Mouse (Mus musculus): ENCODE measurements around the gene Bptf.
"Not testable (repeated sequence)": the region's sequence is repeated elsewhere in the genome, so short reads cannot be mapped to it uniquely, and the experiment has no call there.

The Bptf gene

GRCm38 (mm10) chr11:107017339-107017886 lies 114.5 kb downstream of the Bptf start:
- in situ Hi-C loops (cut with MboI, MseI): no loop called here

- in situ Hi-C loops (cut with MboI, MseI): no loop called here
Measured at GRCm38 (mm10) chr11:107016893-107017292, 115.0 kb downstream of the Bptf start.

DNA sequence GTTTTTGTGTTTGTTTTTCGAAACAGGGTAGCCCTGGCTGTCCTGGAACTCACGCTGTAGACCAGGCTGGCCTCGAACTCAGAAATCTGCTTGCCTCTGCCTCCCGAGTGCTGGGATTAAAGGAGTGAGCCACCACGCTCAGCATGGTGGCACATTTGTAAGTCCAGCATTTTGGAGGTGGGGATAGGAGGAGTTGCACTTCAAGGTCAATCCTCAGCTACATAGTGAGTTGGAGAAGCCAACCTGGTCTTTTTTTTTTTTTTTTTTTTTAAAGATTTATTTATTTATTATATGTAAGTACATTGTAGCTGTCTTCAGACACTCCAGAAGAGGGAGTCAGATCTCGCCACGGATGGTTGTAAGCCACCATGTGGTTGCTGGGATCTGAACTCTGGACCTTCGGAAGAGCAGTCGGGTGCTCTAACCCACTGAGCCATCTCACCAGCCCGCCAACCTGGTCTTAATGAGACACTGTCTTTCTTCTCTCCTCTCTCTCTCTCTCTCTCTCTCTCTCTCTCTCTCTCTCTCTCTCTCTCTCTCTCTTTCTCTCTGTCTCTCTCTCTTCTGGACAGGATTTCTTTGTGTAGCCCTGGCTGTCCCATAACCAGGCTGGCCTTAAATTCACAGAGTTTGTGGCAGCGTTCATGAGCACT lies 116.3 kb downstream of the Bptf start:
- in situ Hi-C loops (cut with MboI, MseI): not testable (repeated sequence)

- in situ Hi-C loops (cut with MboI, MseI): no loop called here
Measured at GRCm38 (mm10) chr11:107014597-107015309, 117.2 kb downstream of the Bptf start.

DNA sequence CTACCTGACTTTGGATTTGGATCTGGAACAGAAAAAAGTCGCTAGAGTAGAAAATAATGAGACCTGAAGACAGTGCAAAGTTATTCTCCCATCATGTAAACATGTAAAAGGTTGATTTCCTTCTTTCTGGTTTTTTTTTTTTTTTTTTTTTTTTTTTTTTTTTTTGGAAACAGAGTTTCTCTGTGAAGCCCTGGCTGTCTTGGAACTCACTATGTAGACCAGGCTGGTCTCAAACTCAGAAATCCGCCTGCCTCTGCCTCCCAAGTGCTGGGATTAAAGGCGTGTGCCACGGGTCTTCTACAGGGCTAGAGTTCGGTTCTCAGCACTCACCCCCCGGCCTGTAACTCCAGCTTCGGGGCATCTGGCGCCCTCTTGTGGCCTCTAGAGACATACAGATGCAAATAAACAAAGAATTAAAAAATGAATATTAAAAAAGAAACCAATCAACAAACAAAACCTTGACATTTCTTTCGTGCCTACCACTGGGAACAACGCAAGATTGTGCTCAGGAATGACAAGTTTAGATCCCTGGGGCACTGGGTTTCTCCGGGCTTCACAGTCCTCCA lies 117.8 kb downstream of the Bptf start:
- in situ Hi-C loops (cut with MboI, MseI): no loop called here

DNA sequence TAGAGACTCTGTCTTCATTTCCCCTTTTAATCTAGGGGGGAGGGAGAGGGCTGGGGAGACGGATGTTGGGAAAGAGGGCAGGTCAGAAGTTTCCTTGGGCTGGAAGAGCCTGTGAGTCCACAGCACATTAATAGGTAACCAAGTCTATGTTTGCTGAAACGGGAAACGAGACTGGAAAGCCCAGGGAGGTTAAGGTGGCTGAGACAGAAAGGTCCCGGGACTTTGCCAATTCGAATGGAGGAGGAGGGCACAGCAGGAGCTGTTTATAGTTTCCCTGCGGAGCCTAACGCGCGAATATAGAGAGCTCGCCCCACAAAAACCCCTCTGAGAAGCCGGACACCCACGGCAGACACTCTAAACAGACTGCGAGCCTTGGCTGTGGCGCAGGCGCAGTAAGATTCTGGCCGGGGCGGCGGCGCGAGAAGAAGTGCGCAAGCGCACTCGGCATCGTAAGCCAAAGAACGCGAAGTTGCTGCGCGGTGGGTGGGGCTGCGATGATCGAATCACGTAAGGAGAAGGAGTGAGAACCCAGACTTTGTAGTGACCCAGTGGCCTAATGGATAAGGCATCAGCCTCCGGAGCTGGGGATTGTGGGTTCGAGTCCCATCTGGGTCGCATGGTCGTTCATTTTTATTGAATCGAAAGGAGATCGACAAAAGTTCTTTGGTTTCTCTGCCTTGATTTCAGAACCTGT lies 119.5 kb downstream of the Bptf start:
- in situ Hi-C loops (cut with MboI, MseI): no loop called here

DNA sequence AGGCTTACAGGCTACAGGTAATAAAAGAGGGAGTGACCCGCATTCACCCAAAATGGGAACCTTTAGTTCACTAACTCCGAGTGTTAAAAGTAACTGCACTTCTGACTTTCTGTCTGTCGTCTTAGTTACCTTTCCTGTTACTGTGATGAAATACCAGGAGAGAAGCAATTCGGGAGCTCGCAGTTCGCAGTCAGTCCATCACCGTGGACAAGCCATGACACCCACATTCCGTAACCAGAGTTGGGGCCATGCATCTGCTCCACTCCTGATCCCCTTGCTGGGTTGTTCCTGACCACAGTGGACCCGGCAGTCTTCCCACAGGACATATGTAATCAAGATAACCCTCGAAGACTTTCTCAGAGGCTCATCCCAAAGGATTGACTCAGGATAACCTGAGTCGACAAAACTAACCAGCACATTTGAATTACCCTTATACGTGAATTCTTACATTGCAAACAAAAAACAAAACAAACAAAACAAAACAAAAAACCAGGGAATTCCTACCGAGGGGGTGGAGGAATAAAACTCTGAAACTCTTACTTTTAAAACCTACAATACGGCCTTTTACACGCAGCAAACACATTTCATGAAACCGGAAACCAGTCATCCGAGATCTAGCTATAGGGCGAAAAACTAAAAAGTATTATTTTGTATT lies 120.1 kb downstream of the Bptf start:
- in situ Hi-C loops (cut with MboI, MseI): no loop called here

DNA sequence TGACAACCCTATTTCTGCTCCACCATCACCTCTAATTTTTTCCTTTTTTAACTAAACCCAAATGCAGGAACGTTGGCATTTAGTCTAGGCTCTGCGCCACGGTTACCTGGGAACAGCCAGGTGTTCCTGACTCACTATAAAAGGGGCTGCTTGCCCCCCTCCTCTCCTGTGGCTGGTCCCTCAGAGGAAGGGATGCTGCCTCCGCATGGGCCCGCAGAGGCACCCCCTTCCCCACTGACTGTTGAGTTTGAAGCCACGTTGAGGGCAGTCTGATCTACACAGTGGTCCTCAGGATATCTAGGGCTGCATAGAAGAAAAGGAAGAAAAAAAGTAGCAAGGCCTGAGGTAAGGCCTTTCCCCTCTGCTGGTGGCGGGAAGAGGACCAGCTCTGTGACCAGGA lies 120.8 kb downstream of the Bptf start:
- in situ Hi-C loops (cut with MboI, MseI): no loop called here

DNA sequence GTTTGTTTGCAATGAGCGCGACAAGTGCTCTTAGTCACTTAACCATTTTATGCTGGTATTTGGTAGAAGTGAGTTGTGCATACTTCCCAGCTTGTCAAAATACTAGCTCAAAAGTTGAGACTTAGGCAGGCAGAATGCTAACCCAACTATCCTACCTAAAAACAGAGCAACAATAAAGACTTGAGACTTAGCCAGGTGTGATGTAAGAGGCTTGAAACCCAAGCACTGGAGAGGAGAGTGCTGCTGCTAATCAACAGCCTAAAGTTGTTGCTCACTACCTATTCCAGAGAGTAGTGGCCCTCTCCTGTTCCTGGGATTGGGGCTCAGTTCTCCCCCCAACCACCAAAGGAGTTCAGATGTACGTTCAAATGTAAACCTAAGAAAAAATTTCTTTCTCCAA lies 121.5 kb downstream of the Bptf start:
- in situ Hi-C loops (cut with MboI, MseI): no loop called here

DNA sequence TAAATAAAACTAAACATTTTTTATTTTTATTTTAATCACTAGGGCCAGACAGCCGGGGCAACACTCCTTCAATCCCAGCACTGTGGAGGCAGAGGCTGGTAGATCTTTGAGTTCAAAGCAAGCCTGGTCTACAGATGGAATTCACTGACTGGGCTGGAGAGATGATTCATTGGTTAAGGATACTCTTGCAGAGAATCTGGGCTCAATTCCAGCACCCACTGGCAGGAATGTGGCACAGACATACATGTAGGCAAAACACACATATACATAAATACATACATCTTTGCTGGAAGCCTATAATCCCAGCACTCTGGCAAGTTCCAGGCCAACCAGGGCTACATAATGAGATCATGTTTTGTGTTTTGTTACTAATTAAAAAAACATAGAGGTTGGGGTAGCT lies 126.4 kb downstream of the Bptf start:
- in situ Hi-C loops (cut with MboI, MseI): no loop called here

DNA sequence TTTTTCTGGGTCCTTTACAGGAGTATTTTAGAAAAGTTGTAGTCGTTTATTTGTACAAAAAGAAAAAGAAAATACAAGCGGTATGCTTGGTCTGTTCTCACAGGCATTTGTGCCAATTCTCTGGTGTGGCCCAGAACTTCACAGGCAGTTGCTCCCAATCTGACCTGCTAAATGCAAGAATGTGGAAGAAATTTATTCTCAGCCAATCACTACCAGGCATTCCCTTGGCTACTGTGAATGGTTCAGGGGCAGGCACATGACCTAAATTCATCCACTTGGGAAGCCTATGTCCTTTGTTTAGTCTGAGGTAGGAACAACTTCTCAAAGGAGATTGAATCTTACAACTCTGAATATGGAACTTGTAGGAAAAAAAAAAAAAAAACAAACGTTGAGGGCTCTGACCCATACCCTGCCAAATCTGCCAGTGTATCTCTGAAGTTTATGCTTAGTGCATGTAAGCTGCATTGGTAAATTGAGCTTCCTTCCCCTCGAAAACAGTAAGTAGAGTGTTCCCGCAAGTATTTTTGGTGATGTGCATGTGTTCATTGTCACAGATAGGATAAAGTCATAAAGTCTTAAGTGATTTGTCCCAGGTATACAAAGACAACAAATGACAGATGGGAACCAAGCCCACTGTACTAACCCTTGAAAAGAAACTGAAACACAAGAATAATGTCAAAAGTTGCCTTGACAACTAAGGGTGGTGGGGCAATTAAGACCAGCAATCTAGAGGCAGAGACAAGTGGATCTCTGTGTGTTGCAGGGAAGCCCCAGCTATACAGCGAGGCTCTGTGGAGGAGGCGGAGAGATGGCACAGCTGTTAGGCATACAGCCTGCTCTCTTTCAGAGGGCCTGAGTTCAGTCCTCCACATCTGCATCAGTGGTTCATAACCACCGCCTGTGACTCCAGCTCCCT lies 129.9 kb downstream of the Bptf start:
- in situ Hi-C loops (cut with MboI, MseI): no loop called here

DNA sequence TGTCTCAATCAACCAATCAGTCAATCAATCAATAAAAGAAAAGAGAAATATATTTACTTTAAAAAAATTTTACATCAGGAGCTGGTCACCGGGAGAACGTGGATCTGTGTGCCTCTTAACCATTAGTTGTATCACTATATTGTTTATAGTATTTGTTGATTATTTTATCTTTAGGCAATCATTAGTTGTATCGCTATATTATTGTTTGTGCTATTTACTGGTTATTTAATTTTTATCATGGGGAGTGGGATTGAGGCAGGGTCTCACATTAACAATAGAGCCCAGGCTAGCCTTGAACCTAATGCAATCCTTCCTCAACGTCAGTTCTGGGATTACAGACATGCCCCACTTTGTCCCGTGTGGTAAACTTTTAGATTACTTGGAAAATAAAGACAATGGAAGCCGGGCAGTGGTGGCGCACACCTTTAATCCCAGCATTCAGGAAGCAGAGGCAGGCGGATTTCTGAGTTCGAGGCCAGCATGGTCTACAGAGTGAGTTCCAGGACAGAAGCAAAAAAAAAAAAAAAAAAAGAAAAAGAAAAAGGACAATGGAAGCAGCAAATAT lies 131.9 kb downstream of the Bptf start:
- in situ Hi-C loops (cut with MboI, MseI): no loop called here

DNA sequence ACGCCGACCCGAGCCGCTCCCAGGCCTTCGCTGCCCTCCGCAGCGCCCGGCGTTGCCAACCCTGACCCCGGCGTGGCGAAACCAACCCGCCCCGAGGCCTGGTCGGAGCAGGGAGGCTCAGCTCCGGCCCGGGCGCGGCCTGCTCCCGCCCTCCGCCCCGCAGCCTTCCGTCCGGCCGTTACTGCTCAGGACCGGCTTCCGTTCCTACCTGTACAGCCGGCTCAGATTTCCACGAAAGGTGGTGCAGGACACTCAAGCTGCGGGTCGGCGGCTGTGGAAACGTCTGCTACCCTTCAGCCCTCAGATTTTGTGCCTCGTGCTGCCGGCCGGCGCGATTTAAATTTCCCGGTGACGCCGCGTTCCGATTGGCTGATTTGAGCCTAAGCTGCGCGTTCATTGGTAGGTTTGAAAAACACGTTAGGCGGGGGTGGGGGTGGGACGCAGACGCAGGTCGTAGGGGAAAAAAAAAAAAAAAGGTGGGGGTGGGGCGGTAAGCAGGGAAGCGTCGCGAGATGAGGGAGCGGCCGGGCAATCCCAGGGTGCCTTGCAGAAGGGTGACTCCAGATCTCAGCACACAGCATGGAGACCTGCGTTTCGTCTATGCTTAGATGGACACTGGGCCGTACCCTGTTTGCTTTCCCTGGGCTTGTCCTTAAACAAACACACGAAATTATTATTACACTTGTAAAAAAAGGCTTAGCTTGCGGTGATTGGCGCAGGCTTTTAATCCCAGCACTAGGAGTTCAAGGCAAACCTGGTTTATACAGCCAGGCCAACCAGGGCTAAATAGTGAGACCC lies 132.6 kb downstream of the Bptf start, which contains the start of gene Kpna2:
TSS of gene Kpna2 (minus strand) at position 391 of the 798 bp plus-strand sequence.
- in situ Hi-C loops (cut with MboI, MseI): no loop called here

DNA sequence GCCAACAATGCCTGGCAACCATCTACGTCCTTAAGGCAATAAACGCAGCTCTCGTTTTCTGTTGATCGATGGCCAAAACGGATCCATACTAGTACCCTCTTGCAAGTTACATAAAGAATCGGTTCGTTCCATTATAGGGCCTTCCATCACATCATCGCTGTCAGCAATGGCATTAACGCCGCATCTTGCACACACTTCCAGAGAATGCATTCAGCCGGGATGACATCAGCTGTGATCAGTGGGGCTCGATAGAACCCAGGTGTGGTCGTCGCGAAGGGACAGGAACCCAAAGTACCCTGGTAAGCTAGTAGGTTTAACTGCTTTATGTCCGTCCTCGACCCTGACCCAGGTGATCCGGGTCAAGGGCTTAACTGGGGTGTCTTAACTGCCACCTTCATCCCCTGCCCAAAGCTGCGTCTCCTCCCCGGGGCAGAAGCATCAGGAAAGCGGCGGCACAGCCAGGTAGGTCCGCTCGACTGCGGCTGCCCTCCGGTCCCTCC lies 133.2 kb downstream of the Bptf start:
- in situ Hi-C loops (cut with MboI, MseI): no loop called here

DNA sequence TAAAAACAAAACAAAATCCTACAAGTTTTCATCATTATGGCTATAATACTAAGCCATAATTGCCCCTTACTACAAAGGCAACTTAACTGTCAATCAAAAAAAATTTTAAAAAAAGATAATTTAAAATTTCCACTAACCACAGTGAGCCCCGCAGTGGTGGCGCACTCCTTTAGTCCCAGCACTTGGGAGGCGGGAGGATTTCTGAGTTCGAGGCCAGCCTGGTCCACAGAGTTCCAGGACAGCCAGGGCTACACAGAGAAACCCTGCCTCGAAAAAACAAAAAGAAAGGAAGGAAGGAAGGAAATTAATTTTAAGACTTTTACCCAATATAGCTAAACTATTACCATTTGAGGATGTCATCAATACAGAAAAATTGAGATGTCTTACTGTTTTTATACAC lies 134.0 kb downstream of the Bptf start:
- in situ Hi-C loops (cut with MboI, MseI): no loop called here

- in situ Hi-C loops (cut with MboI, MseI): not testable (repeated sequence)
Measured at GRCm38 (mm10) chr11:106996492-106996891, 135.4 kb downstream of the Bptf start.

DNA sequence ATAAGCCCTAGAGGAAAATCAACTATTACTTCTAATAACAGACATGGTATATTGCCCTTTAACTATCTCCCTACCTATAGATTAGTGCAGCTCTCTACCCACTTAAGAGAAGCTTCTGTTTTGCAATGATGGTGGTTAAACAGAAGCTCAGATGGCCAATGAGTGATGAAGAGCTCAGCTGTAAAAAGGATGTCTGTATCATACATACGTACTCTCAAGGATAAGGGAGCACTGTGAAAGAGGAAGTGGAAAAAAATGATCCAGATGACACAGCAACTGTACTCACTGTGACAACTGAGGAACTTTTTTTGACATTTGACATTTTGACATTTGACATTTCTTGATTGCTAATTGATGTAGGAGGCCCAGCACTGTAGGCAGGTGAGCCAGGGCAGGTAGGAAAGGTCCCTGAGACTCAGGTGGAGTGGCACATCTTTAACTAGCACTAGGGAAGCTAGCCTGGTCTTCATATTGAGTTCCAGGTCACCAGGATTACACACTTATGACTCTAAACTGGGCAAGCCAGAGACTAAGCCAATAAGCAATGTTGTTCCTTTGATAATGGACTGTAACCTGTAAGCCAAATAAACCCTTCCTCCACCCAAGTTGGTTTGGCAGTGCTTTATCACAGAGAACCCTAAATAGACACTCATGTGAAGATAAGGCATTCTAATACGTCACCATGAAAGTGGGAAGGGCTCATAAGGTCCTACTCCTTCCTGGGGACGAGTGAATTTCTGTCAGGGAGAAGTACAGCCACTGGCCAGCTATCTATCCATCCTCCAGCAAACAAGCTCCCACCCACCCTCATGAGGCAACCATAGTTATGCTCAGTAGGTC lies 137.5 kb downstream of the Bptf start:
- in situ Hi-C loops (cut with MboI, MseI): no loop called here

DNA sequence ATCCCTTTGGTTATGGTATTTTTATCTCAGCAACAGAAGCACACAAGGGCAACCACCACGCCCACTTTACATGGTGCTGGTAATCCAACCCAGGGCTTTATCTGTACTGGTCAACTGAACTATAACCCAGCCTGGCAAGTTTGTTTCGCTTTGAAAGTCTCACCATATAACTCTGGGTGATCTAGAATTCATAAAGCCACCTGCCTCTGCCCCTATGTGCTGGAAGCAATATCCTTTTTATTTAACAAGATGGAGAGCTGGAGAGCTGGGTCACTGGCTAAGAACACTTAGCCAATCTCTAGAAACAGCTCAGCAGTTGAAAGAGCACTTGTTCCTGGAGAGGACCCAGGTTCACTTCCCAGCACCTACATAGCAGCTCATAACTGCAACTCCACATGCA lies 144.5 kb downstream of the Bptf start:
- in situ Hi-C loops (cut with MboI, MseI): no loop called here

Data from regulatory T cell (primary cell).